Mouse (Mus musculus) C2C12 (cell line): ENCODE results near the gene Gna13. TPM values are rescaled to one million over a fixed set of nuclear protein-coding genes. Genes with fewer than 3 reads are reported as not detected.

Experiments used
- H3K27me3 ChIP-seq: one replicate; pipeline ENCODE4 v1.6.1; 2011; ENCODE audit not compliant: control insufficient read depth, insufficient read depth, insufficient read length
- H3K36me3 ChIP-seq: one replicate; pipeline ENCODE4 v1.6.1; 2011; ENCODE audit not compliant: control insufficient read depth, insufficient read depth
- H3K4me3 ChIP-seq: one replicate; pipeline ENCODE4 v1.5.1; 2011; ENCODE audit warnings: mild to moderate bottlenecking, control low read depth; ENCODE audit not compliant: poor library complexity, insufficient read depth, severe bottlenecking
- H3K79me2 ChIP-seq: one replicate; pipeline ENCODE4 v1.6.1; 2011; ENCODE audit not compliant: control insufficient read depth, insufficient read depth
- H3K79me3 ChIP-seq: one replicate; pipeline ENCODE4 v1.6.1; 2011; ENCODE audit warnings: low read depth, control low read depth
- H3ac ChIP-seq: one replicate; pipeline ENCODE3; 2011; ENCODE audit warnings: low read depth; ENCODE audit not compliant: control insufficient read depth, insufficient read length
- CEBPB ChIP-seq: IDR thresholded peaks from one replicate; pipeline ENCODE4 v1.6.1; 2011; ENCODE audit warnings: low read depth, mild to moderate bottlenecking, control low read depth, moderate library complexity
- CTCF ChIP-seq: IDR thresholded peaks from one replicate; pipeline ENCODE4 v1.5.1; 2011; ENCODE audit not compliant: control insufficient read depth, insufficient read depth, insufficient read length
- FOSL1 ChIP-seq: IDR thresholded peaks from one replicate; pipeline ENCODE4 v1.8.0; 2011; ENCODE audit warnings: mild to moderate bottlenecking, low read length; ENCODE audit not compliant: poor library complexity, insufficient read depth, severe bottlenecking
- MAX ChIP-seq: IDR thresholded peaks from one replicate; pipeline ENCODE4 v1.6.1; 2011; ENCODE audit warnings: mild to moderate bottlenecking, control low read depth
- MYOD1 ChIP-seq: IDR thresholded peaks from one replicate; pipeline ENCODE4 v1.6.1; 2011; ENCODE audit warnings: low read depth; ENCODE audit not compliant: control insufficient read depth, insufficient read length
- MYOG ChIP-seq: IDR thresholded peaks from one replicate; pipeline ENCODE4 v1.6.1; 2011; ENCODE audit not compliant: control insufficient read depth, insufficient read length; ENCODE audit errors: extremely low read depth
- USF1 ChIP-seq: IDR thresholded peaks from one replicate; pipeline ENCODE4 v1.6.1; 2011; ENCODE audit warnings: low read depth, mild to moderate bottlenecking, control low read depth, moderate library complexity
- polyA plus RNA-seq: library from polyadenylated mRNA; unstranded; fragments of >200 nt; fragmentation: generic; extraction: Trizol; gene quantifications from one replicate; pipeline ENCODE4 v1.2.1, GENCODE M21; 2012; ENCODE audit warnings: missing spikeins

Gna13 gene
- polyA plus RNA-seq, 1 experiment = 18.1 TPM

GRCm38 (mm10) chr11:109385296-109385695 lies 22.7 kb downstream of the Gna13 start:
- no peak overlapping the region for H3K4me3 ChIP-seq
- TF ChIP-seq MYOG (no peak), USF1 (no peak), CEBPB (no peak), FOSL1 (no peak), CTCF (no peak), MYOD1 (no peak), MAX (no peak)
- peaks cover 99% of the 10 kb centered on the region for H3K79me2 ChIP-seq
- H3K36me3 ChIP-seq = no peaks in the 10 kb centered on the region
- no peak overlapping the region for H3ac ChIP-seq
- peaks cover 67% of the 10 kb centered on the region for H3K79me3 ChIP-seq
- no peaks in the 10 kb centered on the region for H3K27me3 ChIP-seq

- H3K27me3 ChIP-seq = no peaks in the 10 kb centered on the region
- TF ChIP-seq CEBPB = no peak
- TF ChIP-seq CTCF = no peak
- TF ChIP-seq FOSL1 = no peak
- TF ChIP-seq MAX = no peak
- H3K79me2 ChIP-seq = peaks cover 95% of the 10 kb centered on the region
- H3K79me3 ChIP-seq = peaks cover 52% of the 10 kb centered on the region
- no peak overlapping the region for H3K4me3 ChIP-seq
- H3K36me3 ChIP-seq = peaks cover 8% of the 10 kb centered on the region
- no peak overlapping the region for H3ac ChIP-seq
These were observed 26.4 kb downstream of the Gna13 start for GRCm38 (mm10) chr11:109389046-109389445.

- no peaks in the 10 kb centered on the region for H3K27me3 ChIP-seq
- TF ChIP-seq MYOD1 (no peak), CTCF (no peak), FOSL1 (no peak), MAX (no peak), MYOG (no peak), USF1 (no peak), CEBPB (no peak)
- H3K4me3 ChIP-seq = no peak overlapping the region
- peaks cover 14% of the 10 kb centered on the region for H3K36me3 ChIP-seq
- peaks cover 34% of the 10 kb centered on the region for H3K79me3 ChIP-seq
- H3ac ChIP-seq = no peak overlapping the region
- H3K79me2 ChIP-seq = peaks cover 85% of the 10 kb centered on the region
These were observed 28.6 kb downstream of the Gna13 start for GRCm38 (mm10) chr11:109391200-109391599.

GRCm38 (mm10) chr11:109391760-109392159 lies 29.1 kb downstream of the Gna13 start:
- H3K4me3 ChIP-seq = no peak overlapping the region
- TF ChIP-seq MAX (no peak), CEBPB (no peak), FOSL1 (no peak), USF1 (no peak), MYOG (no peak), CTCF (no peak), MYOD1 (no peak)
- peaks cover 80% of the 10 kb centered on the region for H3K79me2 ChIP-seq
- peaks cover 30% of the 10 kb centered on the region for H3K79me3 ChIP-seq
- H3K27me3 ChIP-seq = no peaks in the 10 kb centered on the region
- H3ac ChIP-seq = no peak overlapping the region
- peaks cover 20% of the 10 kb centered on the region for H3K36me3 ChIP-seq

GRCm38 (mm10) chr11:109392601-109393000 lies 30.0 kb downstream of the Gna13 start:
- TF ChIP-seq MYOG (no peak), CEBPB (no peak), USF1 (no peak), FOSL1 (no peak), MAX (no peak)
- Histone ChIP-seq H3K36me3 (peaks cover 27% of the 10 kb centered on the region), H3K4me3 (no peak overlapping the region)

GRCm38 (mm10) chr11:109394758-109395157 lies 32.1 kb downstream of the Gna13 start:
- Histone ChIP-seq H3K79me3 (peaks cover 20% of the 10 kb centered on the region), H3K79me2 (peaks cover 50% of the 10 kb centered on the region), H3K36me3 (peaks cover 49% of the 10 kb centered on the region), H3K27me3 (no peaks in the 10 kb centered on the region), H3ac (no peak overlapping the region), H3K4me3 (no peak overlapping the region)
- TF ChIP-seq MYOD1 = no peak
- no peak for TF ChIP-seq MYOG

More at GRCm38 (mm10) chr11:109392601-109393000, 30.0 kb downstream of the Gna13 start:
- no peaks in the 10 kb centered on the region for H3K27me3 ChIP-seq
- H3K79me3 ChIP-seq = peaks cover 24% of the 10 kb centered on the region
- no peak overlapping the region for H3ac ChIP-seq
- peaks cover 71% of the 10 kb centered on the region for H3K79me2 ChIP-seq
